Mouse (Mus musculus) right cerebral cortex, adult 2 months (tissue): Measurements from ENCODE around the gene Gcfc2.

Experiments
- DNase-seq, 2 experiments: peaks; one replicate each; pipeline ENCODE4 v3.0.0; 2021 to 2022; ENCODE audit warnings: low spot score in 2 of 2

Gcfc2 gene

DNA sequence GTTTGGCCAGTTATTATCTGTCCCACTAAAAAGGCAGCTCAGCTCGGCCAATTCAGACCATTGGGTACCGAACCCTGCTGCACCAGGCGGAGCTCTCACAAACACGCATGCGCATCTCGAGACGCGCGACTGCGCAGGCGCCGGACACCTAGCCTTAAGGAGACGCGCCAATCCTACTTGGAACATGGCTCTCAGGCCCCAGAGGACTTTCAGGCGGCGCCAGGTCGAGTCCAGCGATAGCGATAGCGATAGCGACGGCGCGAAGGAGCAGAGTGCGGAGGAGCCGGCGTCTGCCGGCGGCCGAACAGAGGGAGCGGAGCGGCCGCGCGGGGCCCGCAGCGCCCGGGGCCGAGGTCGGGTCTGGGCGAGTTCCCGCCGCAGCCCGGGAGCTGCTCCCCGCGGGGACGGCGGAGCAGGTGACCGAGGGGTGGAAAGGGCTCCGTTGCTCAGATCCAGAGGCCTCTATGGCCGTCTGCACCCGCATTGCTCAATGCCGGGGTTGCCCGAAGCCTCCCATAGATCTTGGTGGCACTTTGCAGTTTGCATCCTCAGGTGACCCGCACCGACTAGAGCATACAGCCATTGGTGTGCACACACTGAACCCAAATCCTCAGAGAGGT lies at the start of gene Gcfc2:
TSS of gene Gcfc2 (plus strand) at position 147 of the 620 bp plus-strand sequence.
- peak; percentile 92 to 98 for DNase-seq

- no peak for DNase-seq
These were observed 27.7 kb upstream of the Gcfc2 start for GRCm38 (mm10) chr6:81895678-81896230.

GRCm38 (mm10) chr6:81910302-81910855 lies 13.1 kb upstream of the Gcfc2 start:
- no peak for DNase-seq

DNA sequence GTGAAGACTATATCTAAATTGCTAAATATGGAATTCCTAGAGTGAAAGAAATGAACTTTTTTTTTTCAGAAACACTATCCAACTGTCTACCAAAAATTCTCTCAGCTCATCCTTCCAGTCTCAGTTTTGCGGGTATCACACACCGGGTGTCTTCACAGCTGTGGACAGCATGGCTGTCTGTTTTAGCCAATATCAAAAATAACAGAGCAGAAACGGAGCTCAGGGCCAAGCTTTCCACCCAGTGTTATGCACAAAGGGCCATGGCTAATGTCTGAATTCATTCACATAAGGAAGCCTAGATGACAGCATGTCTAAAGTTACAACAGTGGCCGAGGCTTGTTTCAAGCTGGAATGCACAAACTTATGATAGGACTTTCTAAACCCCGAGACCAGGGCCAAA lies 12.2 kb upstream of the Gcfc2 start:
- peak in 1 of 2 experiments; percentile 13 for DNase-seq

DNA sequence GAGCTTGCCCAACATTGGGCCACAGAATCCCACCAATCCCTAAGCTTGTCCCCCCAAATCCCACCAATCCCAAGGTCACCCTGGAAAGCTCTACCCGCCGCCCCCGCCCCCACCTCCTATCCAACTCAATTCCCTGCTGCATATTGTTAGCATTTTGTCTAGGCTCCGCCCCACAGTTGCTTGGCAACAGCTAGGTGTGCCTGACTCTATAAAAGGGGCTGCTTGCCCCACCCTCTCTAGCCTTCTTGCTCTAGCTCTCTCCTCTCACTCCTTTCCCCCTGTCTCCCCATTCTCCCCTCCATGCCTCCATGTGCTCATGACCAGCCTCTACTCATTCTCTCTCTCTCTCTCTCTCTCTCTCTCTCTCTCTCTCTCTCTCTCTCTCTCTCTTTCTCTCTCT lies 11.8 kb upstream of the Gcfc2 start:
- DNase-seq = peak in 1 of 2 experiments; percentile 18

DNA sequence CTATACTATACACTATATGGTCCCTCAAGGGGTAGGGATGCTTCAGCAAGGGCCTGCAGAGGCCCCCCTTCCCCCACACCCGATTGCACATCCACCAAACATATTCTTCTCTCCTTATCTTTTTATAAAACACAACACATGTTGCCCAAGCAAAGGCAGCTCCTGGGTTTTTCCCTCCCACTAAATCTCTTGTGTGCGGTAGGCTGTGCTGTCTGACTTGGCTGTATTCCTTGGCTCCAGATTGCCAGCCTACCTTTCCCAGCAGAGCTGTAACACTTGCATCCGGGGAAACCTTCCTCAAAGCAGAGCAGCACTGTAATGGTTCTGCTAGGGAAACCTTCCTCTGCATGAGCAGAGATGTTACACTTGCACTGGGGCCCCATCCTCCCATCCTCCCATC lies 11.3 kb upstream of the Gcfc2 start:
- DNase-seq = peak; percentile 64 to 69

GRCm38 (mm10) chr6:81924304-81924703 lies 835 bp downstream of the Gcfc2 start:
- no peak for DNase-seq

- no peak for DNase-seq
These were observed 5.9 kb downstream of the Gcfc2 start for GRCm38 (mm10) chr6:81929402-81929801.

DNA sequence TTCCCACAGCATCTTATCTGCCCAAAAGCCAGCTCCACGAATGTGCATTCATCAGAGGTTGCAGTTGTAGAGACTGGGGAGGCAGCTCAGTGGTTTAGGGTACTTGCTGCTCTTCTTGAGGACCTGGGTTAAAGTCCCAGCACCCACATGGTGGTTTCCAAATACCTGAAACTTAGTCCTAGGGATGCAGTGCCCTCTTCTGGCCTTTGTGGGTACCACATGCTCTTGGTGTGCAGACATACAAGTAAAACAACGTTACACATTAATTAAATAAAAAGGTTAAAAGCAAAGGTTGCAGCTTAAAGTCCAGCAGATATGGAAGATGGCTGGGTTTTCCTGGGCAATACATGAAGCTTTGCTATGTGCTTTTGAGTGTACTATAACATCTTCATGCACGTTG lies 9.8 kb downstream of the Gcfc2 start:
- no peak for DNase-seq

DNA sequence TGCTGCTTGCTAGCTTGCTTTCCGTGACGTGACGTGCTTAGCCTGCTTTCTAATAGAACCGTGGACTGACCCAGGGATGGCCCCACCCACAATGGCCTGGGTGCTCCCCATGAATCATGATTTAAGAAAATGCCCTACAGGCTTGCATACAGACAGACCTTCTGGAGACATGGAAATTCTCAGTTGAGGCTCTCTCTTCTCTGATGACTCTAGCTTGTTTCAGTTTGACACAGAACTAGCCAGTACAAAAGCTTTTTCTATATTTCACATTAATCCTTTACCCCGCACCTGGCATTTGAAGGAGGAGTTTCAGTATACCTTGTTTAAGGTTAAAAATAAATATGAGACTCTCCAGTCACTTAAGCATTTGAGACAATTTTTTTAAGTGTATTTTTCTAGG lies 18.2 kb downstream of the Gcfc2 start:
- no peak for DNase-seq

DNA sequence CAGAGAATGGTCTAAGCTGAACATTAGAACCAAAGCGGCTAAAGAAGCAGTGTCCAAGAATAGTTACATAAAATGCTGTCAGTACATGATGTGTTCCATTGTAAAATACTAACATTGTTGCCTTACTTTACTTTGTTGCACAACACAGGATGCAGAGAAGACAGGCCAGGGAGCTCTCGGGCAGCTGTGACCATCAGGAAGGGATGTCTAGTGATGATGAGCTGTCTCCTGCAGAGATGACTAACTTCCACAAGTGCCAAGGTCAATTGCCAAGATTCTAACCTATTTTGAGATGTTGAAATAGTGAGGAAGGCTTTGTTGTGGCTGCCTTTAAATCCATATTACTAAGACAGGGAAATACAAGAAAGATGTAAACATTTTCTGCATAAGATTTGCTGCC lies 19.8 kb downstream of the Gcfc2 start:
- no peak for DNase-seq

DNA sequence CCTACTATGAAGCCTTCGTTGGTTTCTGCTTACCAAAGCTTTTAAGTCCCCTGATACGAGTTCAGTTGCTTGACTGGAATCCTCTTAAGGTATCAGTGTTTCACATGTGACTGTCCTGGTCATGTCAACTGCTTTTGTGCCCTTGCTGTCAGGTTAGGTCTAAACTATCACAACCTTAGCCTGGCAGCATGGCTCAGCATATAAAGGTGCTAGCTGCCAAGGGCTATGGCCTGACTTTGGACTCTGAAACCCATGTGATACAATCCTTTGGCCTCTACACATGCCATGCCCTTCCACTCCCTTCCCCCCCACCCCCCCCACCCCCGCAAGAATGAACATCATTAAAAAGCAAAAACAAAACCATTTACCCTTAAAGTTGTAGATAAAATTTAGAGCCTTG lies 21.0 kb downstream of the Gcfc2 start:
- no peak for DNase-seq

- DNase-seq = peak in 1 of 2 experiments; percentile 28
These were observed 23.4 kb downstream of the Gcfc2 start for GRCm38 (mm10) chr6:81946906-81947305.

GRCm38 (mm10) chr6:81955133-81955532 lies 31.7 kb downstream of the Gcfc2 start:
- no peak for DNase-seq

- no peak for DNase-seq
These were observed 32.9 kb downstream of the Gcfc2 start for GRCm38 (mm10) chr6:81956399-81956798.

DNA sequence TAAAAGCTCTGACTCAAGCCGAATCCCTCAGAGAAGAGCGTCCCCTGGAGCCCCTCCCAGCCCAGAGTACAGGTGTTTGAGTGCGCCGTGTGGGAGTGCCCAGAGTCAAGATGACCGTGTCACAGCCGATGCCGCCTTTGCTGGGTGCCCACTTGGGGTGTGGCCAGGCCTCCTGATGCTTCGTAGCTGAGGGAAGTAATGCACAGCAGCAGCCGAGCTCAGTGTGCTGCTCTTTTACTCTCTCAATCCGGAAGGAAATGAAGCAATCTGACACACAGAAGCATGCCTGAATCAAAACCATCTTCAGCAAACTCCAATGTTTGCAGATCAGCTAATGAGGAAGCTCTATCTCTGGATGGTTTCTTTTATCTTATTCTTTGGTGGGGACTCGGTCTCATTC lies 34.5 kb downstream of the Gcfc2 start:
- no peak for DNase-seq

- no peak for DNase-seq
These were observed 36.4 kb downstream of the Gcfc2 start for GRCm38 (mm10) chr6:81959866-81960265.

DNA sequence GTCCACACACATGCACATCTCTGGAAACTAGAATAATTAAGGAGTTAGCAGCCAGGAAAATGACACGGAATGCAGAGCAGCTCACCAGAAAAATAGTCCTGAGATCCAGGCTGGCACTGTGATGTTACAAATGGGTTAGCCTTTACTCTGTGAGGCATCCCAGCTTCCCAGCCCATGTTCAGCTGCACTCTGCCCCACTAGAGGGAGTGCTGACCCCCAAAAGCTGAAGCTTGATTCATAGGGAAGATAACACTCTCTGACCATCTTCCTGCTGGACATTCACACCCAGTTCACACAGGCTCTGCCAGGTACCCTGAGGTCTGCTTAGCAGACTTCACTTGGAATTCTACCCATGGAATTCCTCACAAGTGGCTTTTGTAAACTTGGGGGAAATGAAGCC lies 36.8 kb downstream of the Gcfc2 start:
- no peak for DNase-seq

DNA sequence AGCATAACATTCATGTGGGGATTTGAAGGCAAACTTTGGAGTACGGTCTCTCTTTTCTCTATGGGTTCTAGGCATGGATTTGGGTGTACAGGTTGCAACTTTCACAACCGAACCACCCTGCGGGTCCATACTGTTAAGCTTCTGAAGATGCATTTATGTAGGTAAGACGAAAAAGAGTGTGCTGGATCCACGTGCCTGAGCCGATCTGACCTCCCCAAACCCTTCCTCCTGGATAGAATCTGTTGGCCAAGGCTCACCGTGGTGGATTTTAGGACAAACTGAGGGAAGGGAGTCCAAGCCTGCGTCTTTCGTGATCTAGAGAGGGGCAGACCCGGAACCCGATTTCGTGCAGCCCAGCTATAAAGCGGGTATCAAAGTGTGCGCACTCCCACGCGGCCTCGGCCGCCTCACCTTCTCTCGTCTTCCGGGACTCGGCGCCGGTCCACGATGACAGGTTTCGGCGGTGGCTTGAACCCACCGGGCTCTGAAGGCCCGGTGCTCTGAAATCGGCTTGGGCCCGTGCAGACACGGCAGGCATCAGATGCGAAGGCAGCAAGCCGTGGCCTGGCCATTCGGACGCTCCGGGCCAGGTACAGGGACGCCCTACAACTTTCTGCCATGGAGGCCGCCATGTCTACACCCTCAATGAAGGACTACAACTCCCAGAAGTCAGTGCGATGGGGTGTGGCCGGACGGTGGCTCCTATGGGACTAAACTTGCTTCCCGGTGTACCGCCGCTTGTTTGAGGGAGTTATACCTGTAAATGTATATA lies 42.0 kb downstream of the Gcfc2 start, which contains the start of gene Mrpl19:
TSS of gene Mrpl19 (minus strand) at position 663 of the 772 bp plus-strand sequence.
- peak; percentile 96 to 97 for DNase-seq

GRCm38 (mm10) chr6:81966068-81966544 lies 42.6 kb downstream of the Gcfc2 start:
- no peak for DNase-seq

DNA sequence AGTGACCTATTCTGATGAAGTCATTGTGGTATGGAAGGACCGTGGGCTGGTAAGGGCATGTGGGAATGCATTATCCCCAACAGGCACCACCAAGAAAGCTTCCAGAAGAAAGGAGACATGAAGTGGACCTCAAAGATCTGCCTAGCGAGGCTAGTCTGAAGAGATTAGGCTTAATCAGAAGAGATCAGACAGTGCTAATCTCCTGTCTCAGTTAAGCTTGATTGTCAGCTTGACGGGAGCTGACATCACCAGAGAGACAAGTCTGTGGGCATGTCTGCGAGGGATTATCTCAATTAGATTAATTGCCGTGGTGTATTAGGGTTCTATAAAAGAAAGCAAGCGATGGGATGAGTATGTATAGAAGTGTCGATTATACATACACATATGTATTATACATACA lies 47.7 kb downstream of the Gcfc2 start:
- DNase-seq = no peak

DNA sequence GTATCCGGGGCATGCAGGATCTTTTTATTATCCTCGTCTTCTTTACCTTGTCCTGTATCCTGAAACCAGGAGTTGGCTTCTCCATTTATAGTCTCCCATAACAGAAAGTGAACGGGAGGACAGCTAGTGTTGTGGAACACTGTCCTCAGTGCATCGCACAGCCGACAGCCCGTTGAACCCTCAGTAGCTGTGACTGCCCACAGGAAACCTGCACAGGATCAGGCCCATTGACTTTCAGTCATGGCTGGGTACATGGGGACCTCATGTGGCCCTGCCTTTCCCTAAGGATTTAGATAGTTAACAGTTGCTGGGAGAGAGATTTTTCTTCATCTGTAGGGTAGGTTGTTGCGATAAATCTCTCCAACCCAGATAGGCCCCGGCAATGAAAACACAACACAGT lies 49.1 kb downstream of the Gcfc2 start:
- no peak for DNase-seq
